Mouse (Mus musculus): ENCODE results near the gene L3mbtl3.

L3mbtl3 gene

DNA sequence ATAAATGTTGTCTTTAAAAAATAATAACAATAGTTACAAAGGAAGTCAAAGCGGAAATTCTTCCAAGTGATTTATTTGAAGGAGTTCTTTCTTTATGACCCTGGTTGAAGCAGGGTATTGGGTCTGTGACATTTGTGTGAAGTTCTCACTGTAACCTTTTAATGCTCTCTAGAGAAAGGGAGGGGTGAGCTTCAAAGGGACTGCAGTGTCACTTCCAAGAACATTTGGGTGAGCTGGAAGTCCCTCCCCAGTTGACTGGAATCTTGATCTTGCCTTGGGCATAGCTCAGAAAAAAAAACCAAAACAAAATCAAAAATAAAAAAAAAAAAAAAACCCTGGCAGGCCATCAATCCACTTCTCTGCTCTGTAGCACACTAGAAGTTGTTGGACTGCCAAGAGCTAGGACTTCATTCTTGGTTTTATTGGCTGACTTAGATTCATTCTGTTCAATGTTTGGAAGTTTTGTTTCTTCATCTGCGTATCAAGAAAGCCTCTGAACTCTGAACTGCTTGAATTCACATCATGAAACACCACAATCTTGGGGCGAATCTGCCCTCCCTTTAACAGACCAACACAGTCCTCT, 143.6 kb downstream of the L3mbtl3 start:
- no peak for DNase-seq

DNA sequence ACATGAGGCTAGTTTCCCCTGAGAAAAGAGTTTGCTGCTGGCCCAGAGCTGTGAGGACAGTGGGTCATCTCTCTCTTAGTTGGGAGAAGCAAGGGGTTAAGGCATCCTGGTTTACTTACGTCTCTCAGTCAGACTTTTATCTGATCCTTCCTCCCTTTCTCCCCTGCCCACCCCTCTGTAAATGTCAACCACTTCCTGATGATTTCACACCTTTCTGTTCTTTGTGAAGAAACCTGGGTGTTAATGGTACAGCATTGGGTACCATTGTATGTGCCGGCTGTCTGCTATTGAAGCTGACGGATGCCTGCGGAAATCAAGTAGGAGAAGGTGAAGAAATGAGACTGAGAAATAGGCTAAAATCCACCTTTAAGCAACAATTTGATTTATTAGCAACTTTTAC, 146.3 kb downstream of the L3mbtl3 start, which contains the start of gene Samd3:
TSS of gene Samd3 (plus strand) at position 220 of the 400 bp plus-strand sequence.
- no peak for DNase-seq

DNA sequence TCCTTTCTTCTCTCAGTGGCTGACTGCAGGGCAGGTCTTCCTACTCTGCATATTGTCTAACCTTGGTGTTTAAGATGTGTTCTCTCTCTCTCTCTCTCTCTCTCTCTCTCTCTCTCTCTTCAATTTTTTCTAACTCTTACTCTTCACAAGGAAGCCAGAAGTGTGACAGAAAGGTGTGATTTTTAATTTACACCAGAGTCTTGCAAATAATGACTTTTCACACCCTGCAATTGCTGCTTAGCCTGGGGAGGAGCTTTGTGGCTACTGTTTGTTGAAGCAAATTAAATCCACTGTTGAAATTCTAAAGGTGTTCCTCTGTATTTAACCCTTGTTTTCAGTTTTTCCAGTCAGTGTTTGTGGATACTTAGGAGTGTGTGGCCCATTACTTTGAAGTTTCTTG, 147.6 kb downstream of the L3mbtl3 start:
- DNase-seq = no peak

DNA sequence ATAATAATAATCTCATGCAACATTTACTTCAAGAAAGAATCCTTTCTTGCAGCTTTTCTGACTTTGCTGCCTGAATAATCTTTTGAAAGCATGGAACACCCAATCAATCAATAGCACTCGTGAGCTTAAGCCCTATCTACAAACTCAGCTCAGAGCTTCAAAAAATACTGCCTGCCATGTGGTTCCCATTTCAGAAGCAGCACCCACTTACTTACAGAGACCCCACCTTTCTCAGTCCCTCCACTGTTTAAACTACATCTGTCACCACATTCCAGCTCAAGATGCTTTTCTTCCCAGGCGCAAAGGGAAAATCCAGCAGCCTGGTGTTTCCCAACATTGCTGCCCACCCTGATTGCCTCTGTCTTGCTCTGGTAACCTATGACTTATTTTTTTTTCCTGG, 149.0 kb downstream of the L3mbtl3 start:
- DNase-seq = no peak

DNA sequence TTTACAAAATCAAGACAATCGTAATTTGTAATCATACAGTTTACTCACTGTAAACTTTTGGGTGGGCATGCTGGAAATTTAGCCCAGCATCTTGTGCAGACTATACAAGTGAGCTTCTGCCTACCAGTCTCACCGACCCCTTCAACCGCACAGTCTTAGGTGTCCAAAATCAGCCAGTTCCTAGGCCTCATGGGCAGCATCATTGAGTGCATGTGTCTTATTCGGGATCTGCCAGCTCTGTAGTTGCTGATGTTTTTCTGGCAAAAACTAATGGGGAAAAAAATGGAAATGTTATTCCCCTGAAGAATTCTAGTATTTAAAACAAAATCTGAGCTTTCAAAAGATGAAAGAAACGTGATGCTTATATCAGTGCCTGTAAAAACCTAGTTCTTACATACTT, 149.5 kb downstream of the L3mbtl3 start:
- DNase-seq = no peak
